Mouse (Mus musculus) E14TG2a.4 (cell line): Measurements from ENCODE around the gene Tmc3.

Source experiments
- H3K27me3 ChIP-seq: 2 replicates; pipeline ENCODE4 v1.6.1; 2014; ENCODE audit warnings: low read length, control low read depth; ENCODE audit not compliant: insufficient read depth
- H3K36me3 ChIP-seq: 2 replicates; pipeline ENCODE4 v1.6.1; 2014; ENCODE audit warnings: low read length, control low read depth; ENCODE audit not compliant: insufficient read depth
- H3K4me1 ChIP-seq: replicated peaks from 2 replicates; pipeline ENCODE4 v1.6.1; 2014; ENCODE audit warnings: low read depth, low read length, control low read depth
- H3K4me3 ChIP-seq: replicated peaks from 2 replicates; pipeline ENCODE4 v1.5.1; 2014; ENCODE audit warnings: mild to moderate bottlenecking, low read length
- H3K9me3 ChIP-seq: 2 replicates; pipeline ENCODE4 v1.6.1; 2014; ENCODE audit warnings: low read length, control low read depth
- CTCF ChIP-seq: conservative IDR thresholded peaks from 2 replicates; pipeline ENCODE4 v1.5.1; 2014; ENCODE audit warnings: low read length
- NANOG ChIP-seq: IDR thresholded peaks from 2 replicates; pipeline ENCODE4 v1.6.1; 2014; ENCODE audit warnings: borderline replicate concordance, low read length, mixed read lengths
- POU5F1 ChIP-seq: IDR thresholded peaks from 2 replicates; pipeline ENCODE4 v1.6.1; 2014; ENCODE audit warnings: low read length, borderline replicate concordance

Tmc3 gene

DNA sequence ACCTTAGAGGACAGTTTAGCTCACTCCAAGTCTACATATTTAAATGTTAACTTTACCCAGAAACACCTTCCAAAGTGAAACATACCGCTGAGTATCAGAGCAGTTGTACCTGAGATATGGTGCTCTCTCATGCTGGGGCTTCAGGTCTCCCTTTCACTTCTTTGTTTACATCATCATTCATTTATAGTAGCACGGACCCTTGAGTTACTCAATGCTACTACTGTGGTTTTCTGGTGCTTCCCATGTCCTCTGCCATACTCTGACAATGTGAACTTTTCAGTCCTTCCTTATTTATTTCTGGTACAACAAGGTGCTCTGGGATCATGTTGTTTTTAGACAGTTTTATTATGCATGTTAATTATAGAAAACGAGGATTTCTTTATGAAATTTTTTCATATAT lies 25.2 kb upstream of the Tmc3 start:
- H3K27me3 ChIP-seq = no peaks in the 10 kb centered on the region
- TF ChIP-seq NANOG = no peak
- TF ChIP-seq CTCF = no peak
- no peak for TF ChIP-seq POU5F1
- H3K4me1 ChIP-seq = peaks cover 3% of the 10 kb centered on the region
- no peaks in the 10 kb centered on the region for H3K9me3 ChIP-seq
- no peak overlapping the region for H3K4me3 ChIP-seq
- H3K36me3 ChIP-seq = no peaks in the 10 kb centered on the region

DNA sequence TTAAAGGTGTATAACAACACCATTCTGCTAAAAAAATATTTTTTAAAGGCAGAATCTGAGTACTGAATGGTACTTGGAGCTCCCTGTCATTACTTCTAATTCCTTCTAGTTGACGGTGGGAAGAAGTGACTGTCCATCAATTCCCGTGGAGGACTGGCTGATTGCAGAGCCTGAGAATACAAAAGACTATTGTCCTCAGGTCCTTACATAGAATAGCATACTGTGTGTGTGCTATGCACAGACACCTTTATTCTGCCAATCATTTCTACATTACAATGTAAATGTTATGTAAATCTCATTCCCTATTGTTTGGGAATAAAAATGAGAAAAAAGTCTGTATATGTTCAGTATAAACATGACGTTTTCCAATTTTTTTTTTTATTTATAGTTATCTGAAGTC lies 22.9 kb upstream of the Tmc3 start:
- H3K4me3 ChIP-seq = no peak overlapping the region
- no peaks in the 10 kb centered on the region for H3K36me3 ChIP-seq
- 0 out of 2 replicates have a peak, but pooled peaks cover under 1% of the 10 kb centered on the region for H3K9me3 ChIP-seq
- H3K27me3 ChIP-seq = no peaks in the 10 kb centered on the region
- peaks cover 24% of the 10 kb centered on the region for H3K4me1 ChIP-seq
- no peak for TF ChIP-seq CTCF
- TF ChIP-seq NANOG = no peak
- no peak for TF ChIP-seq POU5F1

DNA sequence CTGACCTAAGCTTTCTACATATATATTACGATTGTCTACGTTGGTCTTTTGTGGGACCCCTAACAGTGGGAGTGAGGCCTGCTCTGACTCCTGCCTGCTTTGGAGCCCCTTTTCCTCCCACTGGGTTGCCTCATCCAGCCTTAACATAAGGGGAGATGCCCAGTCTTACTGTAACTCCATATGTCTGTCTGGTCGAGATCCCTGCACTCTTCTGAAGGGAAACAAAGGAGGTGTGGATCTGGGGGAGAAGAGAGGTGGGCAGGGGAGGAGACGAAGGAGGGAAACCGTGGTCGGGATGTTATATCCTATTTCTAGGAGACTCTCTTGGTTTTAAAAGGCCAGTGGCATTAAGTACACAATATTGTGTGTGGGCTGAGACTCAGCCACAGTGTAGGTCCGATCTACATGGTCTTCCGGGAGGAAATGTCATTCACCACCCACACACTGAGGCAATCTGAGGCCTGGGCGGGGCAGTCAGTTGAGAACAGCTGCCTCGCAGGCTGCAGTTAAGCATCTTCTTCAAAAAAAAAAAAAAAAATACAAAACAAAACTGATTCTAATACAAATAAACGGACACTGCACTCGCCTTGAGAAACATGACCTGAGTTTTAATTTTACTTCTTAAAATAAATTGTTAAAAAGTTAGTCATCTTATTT lies 20.0 kb upstream of the Tmc3 start:
- Histone ChIP-seq H3K36me3 (no peaks in the 10 kb centered on the region), H3K4me3 (no peak overlapping the region), H3K9me3 (peaks cover 6% of the 10 kb centered on the region; the same call in 1 of the 2 replicates), H3K4me1 (peaks cover 35% of the 10 kb centered on the region), H3K27me3 (no peaks in the 10 kb centered on the region)
- TF ChIP-seq CTCF (no peak), POU5F1 (no peak), NANOG (no peak)

DNA sequence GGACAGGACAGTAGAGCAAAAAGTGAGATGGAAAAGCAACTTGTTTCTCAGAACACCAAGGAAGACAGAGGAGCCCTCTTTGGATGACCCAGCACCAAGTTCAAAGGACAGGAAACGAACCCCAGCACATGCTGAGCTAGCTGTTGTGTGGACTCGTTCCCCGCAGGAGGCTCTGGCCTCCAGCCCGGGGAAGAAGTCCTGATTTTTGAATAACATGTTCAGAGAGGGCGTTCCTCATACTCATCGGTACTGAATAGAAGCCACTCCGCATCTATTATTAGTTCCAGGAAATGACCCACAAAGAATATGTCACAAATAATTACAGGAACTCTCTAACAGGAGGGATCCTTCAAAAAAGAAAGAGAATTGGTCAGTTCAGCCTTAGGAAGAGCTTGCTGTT lies 18.8 kb upstream of the Tmc3 start:
- Histone ChIP-seq H3K27me3 (no peaks in the 10 kb centered on the region), H3K9me3 (peaks cover 6% of the 10 kb centered on the region; the same call in 1 of the 2 replicates), H3K4me3 (no peak overlapping the region), H3K36me3 (no peaks in the 10 kb centered on the region), H3K4me1 (peaks cover 36% of the 10 kb centered on the region)
- no peak for TF ChIP-seq CTCF

DNA sequence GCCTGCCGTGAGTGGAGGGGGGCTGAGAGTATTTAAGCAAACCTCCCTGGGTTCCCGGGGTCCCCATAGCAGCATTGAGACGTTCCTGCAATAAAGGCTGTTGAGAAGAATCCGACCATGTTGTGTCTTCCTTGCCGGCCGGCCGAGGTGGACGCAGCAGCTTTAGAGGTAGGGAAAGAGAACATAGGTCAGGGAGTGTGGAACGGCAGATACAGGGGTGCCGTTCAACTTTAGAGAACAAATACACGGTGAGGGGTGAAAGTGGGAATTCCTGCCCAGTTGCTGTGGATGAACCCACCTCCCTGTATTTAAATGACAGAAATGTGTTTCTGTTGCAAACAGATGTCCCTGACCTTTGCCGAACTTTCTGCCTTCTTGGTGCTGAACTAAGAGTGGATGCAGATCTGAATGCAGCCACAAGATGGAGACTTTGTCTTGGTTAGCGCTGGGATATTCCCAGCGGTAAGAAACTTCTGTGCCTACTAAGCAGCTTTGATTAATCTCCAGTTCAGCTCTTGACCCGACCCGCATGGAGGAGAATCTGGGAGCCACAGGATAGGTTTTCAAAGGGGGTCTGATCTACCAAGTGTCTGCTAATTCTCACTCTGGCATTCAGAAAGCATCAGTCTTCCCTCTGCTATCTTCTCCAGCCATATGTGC lies 16.8 kb upstream of the Tmc3 start:
- 0 out of 2 replicates have a peak overlapping the region, but pooled peaks have one; percentile 17 for H3K4me3 ChIP-seq
- no peaks in the 10 kb centered on the region for H3K27me3 ChIP-seq
- H3K4me1 ChIP-seq = peaks cover 50% of the 10 kb centered on the region
- TF ChIP-seq NANOG (no peak), CTCF (peak; percentile 67)
- H3K9me3 ChIP-seq = peaks cover 6% of the 10 kb centered on the region; the same call in 1 of the 2 replicates
- H3K36me3 ChIP-seq = no peaks in the 10 kb centered on the region

DNA sequence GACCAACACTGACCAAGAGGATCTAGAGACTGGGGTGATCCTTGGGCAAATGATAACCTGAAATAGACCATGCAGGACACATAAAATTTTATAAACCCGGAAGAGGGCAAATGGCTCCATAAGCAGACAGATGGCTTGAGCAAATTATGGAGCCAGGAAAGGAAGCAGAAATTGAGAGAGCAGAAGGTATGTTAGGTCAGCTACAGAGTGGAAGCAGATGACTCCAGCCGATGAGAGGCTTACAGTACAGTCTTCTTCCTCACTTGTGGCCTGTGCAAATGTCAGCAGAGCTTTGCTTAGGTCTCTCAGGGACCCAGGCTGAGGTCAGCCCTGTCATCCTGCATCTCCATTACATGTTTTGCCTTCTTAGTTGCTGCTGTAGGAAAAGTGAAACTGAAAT lies 15.9 kb upstream of the Tmc3 start:
- Histone ChIP-seq H3K9me3 (peaks cover 6% of the 10 kb centered on the region; the same call in 1 of the 2 replicates), H3K27me3 (no peaks in the 10 kb centered on the region), H3K36me3 (no peaks in the 10 kb centered on the region), H3K4me3 (no peak overlapping the region), H3K4me1 (peaks cover 50% of the 10 kb centered on the region)
- no peak for TF ChIP-seq CTCF
- TF ChIP-seq POU5F1 = no peak
- TF ChIP-seq NANOG = no peak

DNA sequence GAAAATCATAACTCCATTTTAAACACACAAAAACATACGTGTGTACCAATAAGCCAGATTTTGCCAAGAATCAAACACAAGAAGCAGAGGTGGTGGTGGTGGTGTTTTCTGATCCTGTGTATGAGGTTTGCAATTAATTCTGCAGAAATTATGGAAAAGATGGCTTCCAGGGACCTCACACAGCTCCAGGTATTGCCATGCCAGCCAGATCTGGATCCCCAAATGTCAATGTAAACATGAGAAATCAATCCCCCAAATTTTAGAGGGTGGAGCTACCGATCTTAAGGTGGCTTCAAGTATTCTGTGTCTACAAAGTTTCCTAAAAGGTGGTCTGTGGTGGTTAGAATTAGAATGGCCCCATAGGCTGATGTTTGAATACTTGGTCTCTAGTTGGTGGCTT lies 15.3 kb upstream of the Tmc3 start:
- H3K4me3 ChIP-seq = no peak overlapping the region
- H3K4me1 ChIP-seq = peaks cover 47% of the 10 kb centered on the region
- no peaks in the 10 kb centered on the region for H3K36me3 ChIP-seq
- TF ChIP-seq NANOG (no peak), CTCF (no peak), POU5F1 (no peak)
- no peaks in the 10 kb centered on the region for H3K27me3 ChIP-seq
- peaks cover 6% of the 10 kb centered on the region; the same call in 1 of the 2 replicates for H3K9me3 ChIP-seq

DNA sequence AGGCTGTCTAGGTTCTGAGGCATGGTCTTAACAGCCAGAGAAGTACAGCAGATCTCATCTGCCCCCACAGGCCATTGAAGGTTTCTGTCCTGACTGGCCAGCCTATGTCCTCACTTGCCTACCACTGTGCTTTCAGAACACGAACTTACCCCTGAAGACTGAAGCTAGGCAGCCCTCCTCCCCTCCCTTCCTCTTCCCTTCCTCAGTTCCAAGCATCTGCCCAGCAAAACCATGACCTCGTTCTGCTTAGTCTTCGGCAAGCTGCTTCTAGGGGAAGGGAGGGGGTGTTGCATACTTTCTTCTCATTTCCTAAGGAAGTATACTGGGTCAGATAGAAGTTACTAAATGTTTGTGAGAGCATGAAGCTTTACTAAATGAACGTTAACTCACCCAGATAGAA lies 13.7 kb upstream of the Tmc3 start:
- Histone ChIP-seq H3K9me3 (peaks cover 6% of the 10 kb centered on the region; the same call in 1 of the 2 replicates), H3K36me3 (no peaks in the 10 kb centered on the region), H3K4me3 (no peak overlapping the region), H3K27me3 (no peaks in the 10 kb centered on the region), H3K4me1 (peaks cover 32% of the 10 kb centered on the region)
- TF ChIP-seq POU5F1 (no peak), NANOG (no peak), CTCF (no peak)
